Mouse (Mus musculus) left cerebral cortex, adult 2 months (tissue): Measurements from ENCODE around the gene Ywhah. TPM values are rescaled to one million over a fixed set of nuclear protein-coding genes. Genes with fewer than 3 reads are reported as not detected.
A peak's percentile ranks its signal among the peaks of the same experiment; 100 is the strongest.
"Not testable (repeated sequence)": the region's sequence is repeated elsewhere in the genome, so short reads cannot be mapped to it uniquely, and the experiment has no call there.

Experiments used
- DNase-seq, 2 experiments: peaks; one replicate each; pipeline ENCODE4 v3.0.0; 2021 to 2022; ENCODE audit warnings: low spot score in 2 of 2, mixed read lengths in 1 of 2; ENCODE audit errors: extremely low spot score in 1 of 2
- H3K27ac ChIP-seq: fragments of 200-600 bp; 2 replicates; pipeline ENCODE4 v1.8.1; 2022
- H3K4me3 ChIP-seq: fragments of 200-600 bp; 2 replicates; pipeline ENCODE4 v1.8.1; 2022
- CTCF ChIP-seq: fragments of 200-600 bp; IDR thresholded peaks from 2 replicates; pipeline ENCODE4 v1.8.1; 2022; ENCODE audit warnings: antibody characterized with exemption, mild to moderate bottlenecking, moderate library complexity
- intact Hi-C: fragments of 180-260 bp; cut with DNase I; formaldehyde crosslinking; loops from one replicate; pipeline ENCODE4 v1.15.1; 2025
- total RNA-seq, 2 experiments: library from RNA; stranded (reverse); gene quantifications; 2 replicates each; pipeline ENCODE4 v1.2.3; 2021

Ywhah gene
- total RNA-seq, 2 experiments from 2014 or later: 1,061 to 1,220 TPM

DNA sequence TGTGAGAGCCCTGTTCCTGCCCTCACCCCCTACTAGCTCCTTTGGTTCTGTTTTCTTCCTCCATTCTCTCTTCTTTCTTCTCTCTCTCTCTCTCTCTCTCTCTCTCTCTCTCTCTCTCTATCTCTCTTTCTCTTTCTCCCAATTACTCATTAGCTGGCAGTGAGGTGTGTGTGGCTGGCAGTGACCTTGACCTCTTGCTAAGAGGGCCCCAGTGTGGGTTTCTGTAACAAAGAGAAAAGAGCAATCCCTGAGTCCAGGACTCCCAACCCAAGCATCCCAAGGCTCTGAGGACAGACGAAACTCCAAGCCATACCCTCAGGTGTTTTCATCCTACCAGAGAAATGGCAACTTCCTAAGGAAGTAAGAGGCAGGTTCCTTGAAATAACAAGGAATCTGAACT, 4.5 kb upstream of the Ywhah start:
- DNase-seq: no peak
- TF ChIP-seq CTCF: no peak
- Histone ChIP-seq H3K4me3 (no peak overlapping the region), H3K27ac (no peak overlapping the region)
- intact Hi-C loops: loop anchor here (2.0 kb wide), 1 partner anchor 13 kb away; no protein-coding TSS in a partner anchor

DNA sequence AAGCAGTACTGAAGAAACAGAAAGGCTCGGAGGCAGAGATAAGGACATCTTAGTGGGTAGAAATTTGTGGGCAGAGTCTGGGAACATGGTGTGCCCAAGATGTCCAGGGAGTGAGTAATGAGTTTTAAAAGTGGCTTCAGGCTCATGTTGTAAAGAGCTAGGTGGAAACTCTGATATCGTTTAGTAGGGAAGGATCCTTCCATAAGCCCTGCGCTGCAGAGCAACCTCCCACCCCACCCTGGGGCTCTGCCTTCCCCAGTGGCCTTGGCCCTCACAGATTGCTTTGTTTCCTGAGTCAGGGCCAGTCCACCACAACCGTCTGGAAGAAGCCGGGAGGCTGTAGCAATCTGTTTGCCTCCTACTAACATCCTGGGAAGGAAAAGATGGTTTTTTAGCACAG, 3.0 kb upstream of the Ywhah start:
- intact Hi-C loops: loop anchor here (1.0 to 2.0 kb wide), 2 partner anchors 15 to 24 kb away; no protein-coding TSS in a partner anchor
- Histone ChIP-seq H3K27ac (peak overlapping the region; percentile 82), H3K4me3 (no peak overlapping the region)
- TF ChIP-seq CTCF: no peak
- no peak for DNase-seq

DNA sequence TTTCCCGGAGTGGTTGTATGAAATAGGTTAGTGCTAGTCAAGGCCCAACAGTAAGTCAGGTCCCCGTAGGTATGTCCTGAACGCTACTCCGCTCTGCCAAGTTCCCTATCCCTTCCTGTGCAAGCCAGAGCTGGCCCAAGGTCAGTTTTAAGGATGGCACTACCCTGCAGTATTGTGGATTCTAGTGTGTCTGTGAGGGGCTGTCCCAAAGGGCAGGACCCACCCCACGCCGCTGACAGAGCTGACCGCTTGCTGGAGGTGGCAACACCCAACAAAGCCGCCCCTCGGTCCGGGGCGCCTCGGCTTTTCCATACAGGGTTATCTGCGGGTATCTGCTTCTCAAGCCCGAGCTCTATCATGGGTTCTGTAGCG, 441 bp upstream of the Ywhah start:
- intact Hi-C loops: loop anchor here (1.0 to 2.0 kb wide), 2 partner anchors 28 to 67 kb away; no protein-coding TSS in a partner anchor
- DNase-seq: no peak
- TF ChIP-seq CTCF: no peak
- Histone ChIP-seq H3K4me3 (peak overlapping the region; percentile 66), H3K27ac (peak overlapping the region; percentile 100)

DNA sequence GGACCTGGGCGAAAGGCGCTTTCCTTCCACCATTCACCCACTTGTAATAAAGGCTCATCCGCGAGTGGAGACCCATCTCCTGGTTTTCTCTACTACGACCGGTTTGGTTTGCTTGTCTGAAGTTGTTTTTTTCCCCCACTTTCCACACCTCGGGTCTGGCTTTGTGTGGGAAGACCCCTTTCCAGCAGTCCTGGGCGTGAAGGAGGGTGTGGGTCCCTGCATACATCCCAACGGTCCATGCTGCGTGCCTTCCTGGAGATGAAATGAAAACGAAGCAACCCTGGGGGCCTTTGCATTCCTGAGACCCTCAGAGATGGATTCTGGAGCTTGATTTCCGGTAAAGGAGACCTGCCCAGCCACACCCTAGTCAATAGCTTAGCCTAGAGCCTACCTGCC, 808 bp downstream of the Ywhah start:
- H3K27ac ChIP-seq: peak overlapping the region; percentile 99
- intact Hi-C loops: loop anchor here (2.0 kb wide), 1 partner anchor 69 kb away; no protein-coding TSS in a partner anchor
- H3K4me3 ChIP-seq: peak overlapping the region; percentile 66
- no peak for TF ChIP-seq CTCF
- no peak for DNase-seq

DNA sequence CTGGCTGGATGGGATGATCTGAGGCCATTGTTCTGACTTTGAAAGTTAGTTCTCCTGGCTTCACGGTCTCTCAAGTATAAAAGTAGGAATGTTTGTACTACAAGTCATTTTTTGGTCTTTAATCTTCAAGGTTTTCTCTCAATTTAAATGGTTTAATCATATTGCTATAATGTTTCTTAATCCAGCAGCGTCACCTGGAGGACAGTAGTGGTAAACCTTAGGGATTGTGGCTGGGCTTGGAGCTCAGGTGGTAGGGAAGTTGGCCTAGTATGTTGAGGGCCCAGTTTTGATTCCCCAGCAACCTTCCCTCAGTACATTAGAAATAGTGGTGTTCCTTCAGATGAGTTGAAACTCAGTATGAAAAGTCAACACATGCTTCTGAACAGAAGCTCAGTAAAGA, 3.0 kb downstream of the Ywhah start:
- intact Hi-C loops: loop anchor here (5.0 kb wide), 1 partner anchor 94 kb away; no protein-coding TSS in a partner anchor
- Histone ChIP-seq H3K4me3 (peak overlapping the region; percentile 66), H3K27ac (peak overlapping the region; percentile 99)

DNA sequence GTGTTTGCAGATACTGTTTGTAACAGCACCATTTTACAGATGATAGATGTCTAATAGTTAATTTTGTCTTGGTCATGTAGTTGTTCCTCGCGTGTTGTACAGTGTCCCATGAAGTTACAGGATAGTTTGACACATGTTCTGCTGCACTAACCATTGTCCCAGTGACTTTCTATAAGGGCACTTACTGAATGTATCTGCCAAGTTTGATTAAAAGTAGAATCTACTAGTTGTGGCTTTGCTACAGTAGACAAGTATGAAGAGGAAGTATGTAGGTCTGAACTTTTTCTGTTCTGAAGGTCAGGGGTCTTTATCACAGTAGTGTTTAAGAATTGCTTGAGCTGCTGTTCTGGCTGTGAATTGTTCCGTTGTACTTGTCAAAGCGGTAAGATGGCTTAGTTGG, 4.7 kb downstream of the Ywhah start:
- peak overlapping the region; percentile 66 for H3K4me3 ChIP-seq
- TF ChIP-seq CTCF: no peak
- intact Hi-C loops: loop anchor here (5.0 kb wide), 1 partner anchor 96 kb away; no protein-coding TSS in a partner anchor
- DNase-seq: no peak
- H3K27ac ChIP-seq: peak overlapping the region; percentile 34; the same call in 1 of the 2 replicates

More for the DNA sequence above, 3.0 kb downstream of the Ywhah start:
- no peak for DNase-seq
- peak; percentile 62 for TF ChIP-seq CTCF

DNA sequence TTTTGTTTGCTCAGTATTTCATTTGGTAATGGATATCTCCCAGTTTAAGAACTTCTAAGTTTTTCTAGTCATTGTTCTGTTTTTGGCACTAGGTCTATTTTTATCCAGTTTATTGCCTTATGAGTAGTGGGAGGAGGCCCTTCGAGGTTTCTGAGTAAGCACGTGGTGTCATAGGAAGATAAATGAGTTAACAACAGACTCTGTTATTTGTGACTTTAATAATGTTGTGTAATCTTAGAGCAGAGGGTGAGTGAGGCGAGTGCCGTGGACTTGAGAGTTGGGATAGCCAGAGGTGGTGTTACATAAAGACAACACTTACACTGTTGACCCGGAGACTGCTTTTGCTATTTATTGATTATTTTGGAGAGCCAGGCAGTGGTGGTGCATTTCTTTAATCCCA, 5.9 kb downstream of the Ywhah start:
- intact Hi-C loops: loop anchor here (5.0 kb wide), 1 partner anchor 97 kb away; no protein-coding TSS in a partner anchor
- DNase-seq: no peak
- H3K4me3 ChIP-seq: peak overlapping the region; percentile 66; the same call in 1 of the 2 replicates
- no peak overlapping the region for H3K27ac ChIP-seq
- TF ChIP-seq CTCF: no peak

DNA sequence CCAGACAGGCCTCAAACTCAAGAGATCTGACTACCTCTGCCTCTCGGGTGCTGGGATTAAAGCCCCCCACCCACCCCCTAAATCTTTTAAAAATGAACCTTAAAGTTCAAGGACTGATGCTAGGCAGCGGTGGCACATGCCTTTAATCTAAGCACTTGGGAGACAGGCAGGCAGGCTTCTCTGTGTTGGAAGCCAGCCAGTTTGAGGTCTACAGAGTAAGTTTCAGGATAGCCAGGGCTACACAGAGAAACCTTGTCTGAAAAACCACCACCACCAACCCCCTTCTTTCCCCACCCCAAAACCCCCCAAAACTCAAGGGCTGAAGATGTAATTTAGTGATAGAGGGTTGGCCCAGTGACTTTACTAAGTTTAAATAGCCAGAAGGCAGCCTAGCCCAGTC, 10.0 kb downstream of the Ywhah start:
- H3K4me3 ChIP-seq: no peak overlapping the region
- intact Hi-C loops: no loop called here
- no peak for DNase-seq
- H3K27ac ChIP-seq: no peak overlapping the region
- no peak for TF ChIP-seq CTCF

DNA sequence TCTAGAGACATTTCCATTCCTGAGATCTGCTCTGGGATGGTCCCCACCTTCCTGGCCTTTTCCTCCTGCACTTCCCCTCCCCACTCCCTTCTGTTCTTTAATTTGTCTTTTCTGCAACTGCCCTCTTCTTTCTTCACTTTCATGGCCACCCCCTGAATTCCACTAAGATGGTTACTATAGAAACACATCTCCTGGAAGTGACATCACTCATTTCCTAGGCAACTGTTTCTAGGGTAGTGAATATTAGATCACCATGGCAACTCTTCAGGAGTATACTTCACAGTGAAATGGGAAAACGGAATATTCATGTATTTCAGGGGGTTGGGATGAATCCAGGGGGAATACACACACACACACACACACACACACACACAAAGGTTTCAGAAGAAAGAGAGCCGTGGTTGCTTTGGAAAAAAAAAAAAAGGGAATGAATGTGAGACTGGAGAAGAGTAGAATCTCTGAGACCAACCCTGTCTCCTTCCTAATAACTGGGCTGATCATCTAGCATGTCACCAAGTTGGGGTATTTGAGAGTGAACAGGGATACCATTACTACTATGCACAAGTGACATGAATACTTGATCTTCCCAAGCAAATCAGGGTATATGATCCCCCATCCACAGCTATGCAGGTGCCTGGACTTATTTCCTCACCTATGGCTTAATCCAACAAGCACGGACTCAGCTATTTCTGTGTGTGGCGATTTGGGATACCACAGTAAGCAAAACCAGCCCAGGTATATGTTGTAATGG, 12.0 kb downstream of the Ywhah start:
- no peak for TF ChIP-seq CTCF
- no peak for DNase-seq
- intact Hi-C loops: loop anchor here (5.0 to 10.0 kb wide), 3 partner anchors 98 to 286 kb away; partner anchors contain the start of gene Depdc5
- H3K4me3 ChIP-seq: no peak overlapping the region
- H3K27ac ChIP-seq: peak overlapping the region; percentile 46; the same call in 1 of the 2 replicates

DNA sequence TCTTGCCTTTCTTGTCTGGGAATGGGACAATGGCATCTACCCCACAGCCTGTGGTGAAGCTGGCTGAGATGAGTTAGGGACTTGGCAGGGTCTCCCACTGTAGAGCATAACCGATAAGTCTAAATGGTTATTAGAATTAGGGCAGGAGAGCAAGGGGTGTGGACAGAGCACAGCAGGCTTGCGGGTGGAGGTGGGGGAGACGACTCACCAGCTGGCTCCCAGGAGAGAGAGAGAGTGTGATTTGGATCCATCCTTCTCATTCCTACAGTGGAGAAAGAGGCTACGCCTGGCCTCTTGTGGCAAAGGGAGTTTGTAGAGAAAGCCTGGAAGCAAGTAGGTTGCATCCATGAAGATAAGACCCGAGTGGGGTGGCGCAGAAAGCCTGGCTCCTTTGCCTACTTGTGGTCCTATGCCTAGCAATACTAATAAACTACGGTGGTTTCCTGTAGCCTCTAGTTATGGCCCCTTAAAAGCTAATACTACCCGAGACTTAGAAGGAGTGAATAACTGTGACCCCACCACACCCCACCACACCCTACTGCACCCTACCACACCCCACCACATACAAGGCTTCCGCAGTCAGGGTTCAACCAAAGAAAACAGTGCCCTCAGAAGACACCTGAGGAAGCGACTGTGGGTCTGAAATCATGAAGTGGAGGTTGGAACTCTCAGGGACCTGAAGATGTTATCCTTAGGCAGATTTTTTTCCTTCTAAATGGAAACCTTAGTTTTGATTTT, 13.6 kb downstream of the Ywhah start:
- no peak; the same call in 1 of the 2 replicates for TF ChIP-seq CTCF
- intact Hi-C loops: loop anchor here (2.0 to 10.0 kb wide), 4 partner anchors 100 to 287 kb away; partner anchors contain the start of gene Depdc5
- no peak for DNase-seq
- peak overlapping the region; percentile 40 for H3K27ac ChIP-seq
- H3K4me3 ChIP-seq: no peak overlapping the region

DNA sequence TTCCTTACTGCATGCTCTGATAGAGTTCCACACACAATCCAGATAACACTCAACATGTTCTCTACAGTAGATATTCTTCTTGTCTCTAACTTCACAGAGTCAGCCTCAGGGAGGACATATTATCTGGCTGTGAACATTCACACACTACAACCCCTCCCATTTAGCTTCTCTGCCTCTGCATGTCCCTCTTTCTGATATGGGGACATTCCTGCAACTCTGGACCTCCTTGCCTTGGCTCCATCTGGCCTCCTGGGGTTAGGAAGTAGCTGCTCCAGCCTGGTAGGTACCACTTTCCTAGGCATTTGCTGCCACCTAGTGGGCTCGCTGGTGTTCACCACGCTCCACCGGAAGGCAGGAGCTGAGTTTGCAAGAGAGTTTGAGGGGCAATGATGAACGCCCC, 14.5 kb downstream of the Ywhah start:
- H3K27ac ChIP-seq: no peak overlapping the region
- DNase-seq: peak; percentile 75 to 81
- intact Hi-C loops: loop anchor here (2.0 to 10.0 kb wide), 4 partner anchors 101 to 288 kb away; partner anchors contain the start of gene Depdc5
- no peak overlapping the region for H3K4me3 ChIP-seq
- TF ChIP-seq CTCF: peak; percentile 86

DNA sequence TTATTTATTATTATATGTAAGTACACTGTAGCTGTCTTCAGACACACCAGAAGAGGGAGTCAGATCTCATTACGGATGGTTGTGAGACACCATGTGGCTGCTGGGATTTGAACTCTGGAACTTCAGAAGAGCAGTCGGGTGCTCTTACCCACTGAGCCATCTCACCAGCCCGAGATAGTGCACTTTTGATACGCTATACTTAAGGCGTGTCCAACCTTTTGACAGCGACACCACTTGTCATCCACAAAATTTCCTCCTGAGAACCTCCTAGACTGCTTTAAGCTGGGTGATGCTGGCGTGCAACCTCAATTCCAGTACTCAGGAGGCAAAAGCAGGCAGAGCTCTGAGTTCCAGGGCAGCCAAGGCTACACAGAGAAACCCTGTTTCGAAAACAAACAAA, 15.0 kb downstream of the Ywhah start:
- not testable (repeated sequence) for H3K27ac ChIP-seq, DNase-seq, H3K4me3 ChIP-seq
- intact Hi-C loops: loop anchor here (2.0 to 10.0 kb wide), 4 partner anchors 101 to 289 kb away; partner anchors contain the start of gene Depdc5
